Mouse (Mus musculus) stomach, postnatal 0 days (tissue): ENCODE results near the gene Nrbp1.

Source experiments
- CTCF ChIP-seq: IDR thresholded peaks from 2 replicates; pipeline ENCODE4 v1.5.1; 2016; ENCODE audit warnings: antibody characterized with exemption, low read depth, mild to moderate bottlenecking, moderate library complexity
- EP300 ChIP-seq: optimal IDR thresholded peaks from 2 replicates; pipeline ENCODE3; 2016; ENCODE audit warnings: antibody characterized with exemption

DNA sequence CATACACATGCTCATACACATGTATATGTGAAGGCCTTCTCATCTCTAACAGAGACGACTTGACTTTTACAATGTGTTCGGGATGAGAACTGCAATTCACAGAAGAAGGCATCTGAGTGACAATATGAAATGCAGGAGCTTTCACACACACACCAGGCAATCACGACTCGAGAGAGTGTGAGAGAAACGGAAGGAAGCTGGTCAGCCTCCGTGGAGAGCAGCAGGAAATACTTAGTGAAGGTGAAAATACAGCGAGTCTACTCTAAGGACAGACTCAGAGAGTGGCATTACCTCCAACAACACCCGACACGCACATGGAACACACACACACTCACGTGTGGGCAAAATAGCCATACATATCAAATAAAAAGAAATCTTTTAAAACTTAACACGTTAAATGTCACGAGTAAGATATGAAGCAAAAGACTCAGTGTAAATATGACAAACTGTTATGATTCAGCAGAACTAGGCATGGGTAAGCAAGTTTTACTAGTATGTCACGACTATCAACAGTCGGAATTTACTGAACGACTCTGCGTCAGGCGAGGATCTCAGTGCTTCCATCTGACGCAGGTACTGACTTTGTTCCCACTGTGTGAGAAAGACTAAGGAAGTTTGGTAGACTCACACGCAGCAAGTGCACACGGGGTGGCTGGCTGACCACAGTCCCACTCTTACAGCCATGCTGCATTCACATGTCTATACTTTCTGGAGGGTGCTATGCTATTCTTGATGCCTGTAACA lies 38.8 kb downstream of the Nrbp1 start:
- no peak for TF ChIP-seq CTCF
- no peak for TF ChIP-seq EP300
